Mouse (Mus musculus) brain, embryonic 14.5 days (tissue): ENCODE measurements at regions not wholly inside any gene's neighbourhood (a gene's known extent, or its start where the extent isn't known, plus 50 kb on each side); places are given as distances from the start of the nearest gene placed in this dataset.

Experiments used
- DNase-seq: peaks from one replicate; pipeline ENCODE4 v3.0.0-alpha.2; 2011; ENCODE audit warnings: low read depth
- CTCF ChIP-seq: fragments of 200-500 bp; IDR thresholded peaks from 2 replicates; pipeline ENCODE4 v1.5.1; 2012; ENCODE audit warnings: inconsistent platforms, mild to moderate bottlenecking, moderate library complexity, borderline replicate concordance; ENCODE audit not compliant: insufficient read depth, insufficient read length; ENCODE audit errors: extremely low read depth
- POLR2A ChIP-seq: fragments of 200-500 bp; IDR thresholded peaks from 2 replicates; pipeline ENCODE4 v1.6.1; 2012; ENCODE audit warnings: mild to moderate bottlenecking, inconsistent platforms, borderline replicate concordance; ENCODE audit not compliant: poor library complexity, insufficient read depth, insufficient read length, severe bottlenecking; ENCODE audit errors: extremely low read depth

GRCm38 (mm10) chr1:27062311-27062710 lies 375.1 kb upstream of the 4931408C20Rik start:
- DNase-seq = peak; percentile 48
- TF ChIP-seq CTCF = no peak
- no peak for TF ChIP-seq POLR2A
